25 mouse cellular contexts compared by ENCODE assay signal in genomic region chr7:25768229-25768628, GRCm38 (mm10). TPM values are rescaled to one million over a fixed set of nuclear protein-coding genes. Genes with fewer than 3 reads are reported as not detected.
"Had no signal": no experiment of that assay in that cellular context is flagged by ENCODE, and none has a peak within 500 bp of the region (broad histone marks: within the 10 kb centered on the region; RNA-seq: fewer than 3 reads in every experiment).

No protein-coding gene starts in this region.

- H3K9ac ChIP-seq: embryonic facial prominence, embryonic 12.5 days; embryonic facial prominence, embryonic 13.5 days; embryonic facial prominence, embryonic 15.5 days; forebrain, embryonic 12.5 days; forebrain, embryonic 13.5 days; forebrain, embryonic 15.5 days; forebrain, postnatal 0 days; heart, embryonic 12.5 days had no signal

- H3K36me3 ChIP-seq: forebrain, embryonic 15.5 days had no signal

- H3K4me1 ChIP-seq: embryonic facial prominence, embryonic 12.5 days; embryonic facial prominence, embryonic 13.5 days; embryonic facial prominence, embryonic 15.5 days; forebrain, embryonic 10.5 days; forebrain, embryonic 12.5 days; forebrain, embryonic 13.5 days; forebrain, embryonic 15.5 days had no signal

- H3K4me3 ChIP-seq: embryonic facial prominence, embryonic 10.5 days; embryonic facial prominence, embryonic 12.5 days; embryonic facial prominence, embryonic 13.5 days; embryonic facial prominence, embryonic 15.5 days; erythroblast, embryonic 14.5 days; forebrain, embryonic 10.5 days; forebrain, embryonic 12.5 days; forebrain, embryonic 13.5 days; forebrain, embryonic 15.5 days; heart, embryonic 10.5 days; heart, embryonic 12.5 days had no signal

- DNase-seq: cerebellum, adult 2 months; cerebellum, adult 8-10 months; cerebellum, adult 9-10 months; cerebellum, adult 9-11 months; cerebellum, postnatal 10 days; cerebellum, postnatal 14 days; cerebellum, postnatal 25 days; cerebellum, postnatal 36 days; embryo, embryonic 11 days; forebrain, postnatal 0 days; gastrocnemius, postnatal 10 days; gastrocnemius, postnatal 14 days; gastrocnemius, postnatal 25 days had no signal

- H3K27me3 ChIP-seq: embryonic facial prominence, embryonic 12.5 days; embryonic facial prominence, embryonic 13.5 days; embryonic facial prominence, embryonic 15.5 days; forebrain, embryonic 12.5 days; forebrain, embryonic 13.5 days; forebrain, embryonic 15.5 days; heart, embryonic 12.5 days had no signal

- H3K27ac ChIP-seq: embryonic facial prominence, embryonic 10.5 days; embryonic facial prominence, embryonic 12.5 days; embryonic facial prominence, embryonic 13.5 days; embryonic facial prominence, embryonic 15.5 days; forebrain, embryonic 10.5 days; forebrain, embryonic 12.5 days; forebrain, embryonic 13.5 days; forebrain, embryonic 15.5 days; heart, embryonic 10.5 days had no signal

RNA-seq across cellular contexts. Expression of gene Cyp2s1, which starts 48.5 kb away (rescaled TPM):
- total RNA-seq: granulocyte monocyte progenitor cell, adult 5-6 weeks had no signal
- polyA plus RNA-seq: erythroblast, embryonic 14.5 days had no signal
